Mouse (Mus musculus) MEL (cell line): ENCODE measurements around the gene Fosb. TPM values are rescaled to one million over a fixed set of nuclear protein-coding genes. Genes with fewer than 3 reads are reported as not detected.

ENCODE experiments used
- DNase-seq: peaks from one replicate; pipeline ENCODE4 v3.0.0; 2011; ENCODE audit warnings: low read depth, low spot score
- H3K27ac ChIP-seq: 2 replicates; pipeline ENCODE4 v1.5.1; 2012; ENCODE audit warnings: low read depth, mild to moderate bottlenecking, control low read depth, low read length, moderate library complexity; ENCODE audit not compliant: control insufficient read depth
- H3K27me3 ChIP-seq, 2 experiments: fragments of 150-350 bp in 1 of 2; sonication (generic) in 1 of 2; 2 replicates each; pipeline ENCODE4 v1.6.1; 2012; ENCODE audit warnings: low read length in 2 of 2, mild to moderate bottlenecking in 2 of 2, improper control_type of control experiment in 1 of 2, moderate library complexity in 1 of 2; ENCODE audit not compliant: insufficient read depth in 2 of 2, control insufficient read depth in 1 of 2
- H3K36me3 ChIP-seq, 2 experiments: 2 replicates each; pipeline ENCODE4 v1.6.1; 2012 to 2014; ENCODE audit warnings: low read length in 2 of 2, improper control_type of control experiment in 1 of 2, inconsistent platforms in 1 of 2, mild to moderate bottlenecking in 1 of 2; ENCODE audit not compliant: insufficient read depth in 2 of 2, control insufficient read depth in 1 of 2
- H3K4me1 ChIP-seq, 2 experiments: fragments of 150-350 bp in 1 of 2; sonication (generic) in 1 of 2; 2 replicates each; pipeline ENCODE4 v1.6.1; 2012; ENCODE audit warnings: low read length in 2 of 2, improper control_type of control experiment in 1 of 2, mild to moderate bottlenecking in 1 of 2; ENCODE audit not compliant: insufficient read depth in 2 of 2, control insufficient read depth in 1 of 2
- H3K4me3 ChIP-seq, 2 experiments: fragments of 150-350 bp in 1 of 2; sonication (generic) in 1 of 2; 2 replicates each; pipeline ENCODE4 v1.5.1; 2012; ENCODE audit warnings: low read depth in 2 of 2, low read length in 2 of 2, mild to moderate bottlenecking in 2 of 2, moderate library complexity in 2 of 2, control low read depth in 1 of 2, improper control_type of control experiment in 1 of 2; ENCODE audit not compliant: control insufficient read depth in 1 of 2, insufficient read depth in 1 of 2
- H3K79me2 ChIP-seq: 2 replicates; pipeline ENCODE4 v1.6.1; 2012; ENCODE audit warnings: mild to moderate bottlenecking, low read length, moderate library complexity; ENCODE audit not compliant: control insufficient read depth, poor library complexity, insufficient read depth
- H3K9ac ChIP-seq: 2 replicates; pipeline ENCODE4 v1.6.1; 2012; ENCODE audit warnings: low read depth, mild to moderate bottlenecking, control low read depth, low read length, moderate library complexity; ENCODE audit not compliant: control insufficient read depth, poor library complexity, severe bottlenecking
- H3K9me3 ChIP-seq: fragments of 150-350 bp; sonication (generic); replicated peaks from 2 replicates; pipeline ENCODE4 v1.6.1; 2012; ENCODE audit warnings: mild to moderate bottlenecking, low read length, improper control_type of control experiment, moderate library complexity; ENCODE audit not compliant: insufficient read depth
- BHLHE40 ChIP-seq: IDR thresholded peaks from 2 replicates; pipeline ENCODE4 v1.6.1; 2012; ENCODE audit warnings: low read depth, mild to moderate bottlenecking, inconsistent platforms, low read length, improper control_type of control experiment, borderline replicate concordance
- CHD2 ChIP-seq: IDR thresholded peaks from 2 replicates; pipeline ENCODE4 v1.6.1; 2011; ENCODE audit warnings: low read length, improper control_type of control experiment
- CTCF ChIP-seq, 3 experiments: IDR thresholded peaks in 2 of 3; conservative IDR thresholded peaks in 1 of 3; 2 replicates each; pipeline ENCODE4 v1.5.1; 2011 to 2012; ENCODE audit warnings: low read length in 3 of 3, low read depth in 2 of 3, mild to moderate bottlenecking in 2 of 3, improper control_type of control experiment in 1 of 3, inconsistent platforms in 1 of 3, mixed read lengths in 1 of 3, moderate library complexity in 1 of 3; ENCODE audit not compliant: control insufficient read depth in 1 of 3, insufficient read depth in 1 of 3, poor library complexity in 1 of 3, severe bottlenecking in 1 of 3
- ELF1 ChIP-seq: IDR thresholded peaks from 2 replicates; pipeline ENCODE4 v1.6.1; 2014; ENCODE audit warnings: low read depth, mild to moderate bottlenecking, inconsistent platforms, low read length, improper control_type of control experiment, moderate library complexity
- EP300 ChIP-seq, 2 experiments: IDR thresholded peaks; 2 replicates each; pipeline ENCODE4 v1.6.1; 2011; ENCODE audit warnings: improper control_type of control experiment in 2 of 2, low read length in 2 of 2, low read depth in 1 of 2, mild to moderate bottlenecking in 1 of 2
- ETS1 ChIP-seq: IDR thresholded peaks from 2 replicates; pipeline ENCODE4 v1.6.1; 2012; ENCODE audit warnings: low read depth, mild to moderate bottlenecking, inconsistent platforms, low read length, improper control_type of control experiment, moderate library complexity
- HCFC1 ChIP-seq: IDR thresholded peaks from 2 replicates; pipeline ENCODE4 v1.6.1; 2012; ENCODE audit warnings: low read depth, mild to moderate bottlenecking, inconsistent platforms, low read length, improper control_type of control experiment, moderate library complexity
- MAFK ChIP-seq: IDR thresholded peaks from 2 replicates; pipeline ENCODE4 v1.6.1; 2011; ENCODE audit warnings: low read depth, mild to moderate bottlenecking, low read length, improper control_type of control experiment, borderline replicate concordance
- MAX ChIP-seq: IDR thresholded peaks from 2 replicates; pipeline ENCODE4 v1.6.1; 2011; ENCODE audit warnings: low read length, improper control_type of control experiment
- MAZ ChIP-seq: IDR thresholded peaks from 2 replicates; pipeline ENCODE4 v1.6.1; 2012; ENCODE audit warnings: low read depth, mild to moderate bottlenecking, inconsistent platforms, low read length, improper control_type of control experiment
- MEF2A ChIP-seq: IDR thresholded peaks from 2 replicates; pipeline ENCODE4 v1.6.1; 2014; ENCODE audit warnings: low read depth, mild to moderate bottlenecking, inconsistent platforms, low read length, improper control_type of control experiment; ENCODE audit not compliant: poor library complexity, insufficient replicate concordance, severe bottlenecking; ENCODE audit errors: extremely low read depth
- MXI1 ChIP-seq: IDR thresholded peaks from 2 replicates; pipeline ENCODE4 v1.6.1; 2011; ENCODE audit warnings: mild to moderate bottlenecking, low read depth, low read length, improper control_type of control experiment
- MYC ChIP-seq: IDR thresholded peaks from 2 replicates; pipeline ENCODE4 v1.6.1; 2011; ENCODE audit warnings: low read depth, mild to moderate bottlenecking, low read length, improper control_type of control experiment, moderate library complexity
- POLR2AphosphoS2 ChIP-seq: IDR thresholded peaks from 2 replicates; pipeline ENCODE4 v1.6.1; 2011; ENCODE audit warnings: low read length, improper control_type of control experiment
- RAD21 ChIP-seq: IDR thresholded peaks from 2 replicates; pipeline ENCODE4 v1.6.1; 2011; ENCODE audit warnings: mild to moderate bottlenecking, low read depth, low read length, improper control_type of control experiment
- SIN3A ChIP-seq: IDR thresholded peaks from 2 replicates; pipeline ENCODE4 v1.6.1; 2012; ENCODE audit warnings: low read length, improper control_type of control experiment, inconsistent platforms
- SMC3 ChIP-seq: IDR thresholded peaks from 2 replicates; pipeline ENCODE4 v1.6.1; 2011; ENCODE audit warnings: low read depth, low read length, improper control_type of control experiment
- TAL1 ChIP-seq: IDR thresholded peaks from 2 replicates; pipeline ENCODE4 v1.6.1; 2012; ENCODE audit warnings: mild to moderate bottlenecking, inconsistent platforms, low read length, moderate library complexity, mixed read lengths
- TCF12 ChIP-seq: IDR thresholded peaks from 2 replicates; pipeline ENCODE4 v1.6.1; 2014; ENCODE audit warnings: low read depth, mild to moderate bottlenecking, inconsistent platforms, low read length, improper control_type of control experiment, moderate library complexity
- ZMIZ1 ChIP-seq: IDR thresholded peaks from 2 replicates; pipeline ENCODE4 v1.6.1; 2012; ENCODE audit warnings: low read depth, mild to moderate bottlenecking, inconsistent platforms, low read length, improper control_type of control experiment, moderate library complexity
- ZNF384 ChIP-seq: IDR thresholded peaks from 2 replicates; pipeline ENCODE4 v1.6.1; 2012; ENCODE audit warnings: low read depth, mild to moderate bottlenecking, inconsistent platforms, low read length, improper control_type of control experiment
- polyA plus RNA-seq, 2 experiments: library from polyadenylated mRNA; stranded (reverse) in 1 of 2; unstranded in 1 of 2; fragments of >175 nt in 1 of 2; fragments of >200 nt in 1 of 2; gene quantifications; 2 replicates each; pipeline versions ENCODE4 v1.2.1 to v1.2.4; 2012; ENCODE audit warnings: low replicate concordance in 2 of 2, low read depth in 1 of 2; ENCODE audit not compliant: insufficient read length in 2 of 2, insufficient read depth in 1 of 2, missing spikeins in 1 of 2
- total RNA-seq: library from RNA; depleted of rRNA; stranded (reverse); fragments of 300-350 nt; gene quantifications from 2 replicates; pipeline ENCODE4 v1.2.3, GENCODE M21; 2012

Fosb gene
- total and polyA plus RNA-seq, 3 experiments, result 0.04 to 0.49 TPM; not detected in 1

DNA sequence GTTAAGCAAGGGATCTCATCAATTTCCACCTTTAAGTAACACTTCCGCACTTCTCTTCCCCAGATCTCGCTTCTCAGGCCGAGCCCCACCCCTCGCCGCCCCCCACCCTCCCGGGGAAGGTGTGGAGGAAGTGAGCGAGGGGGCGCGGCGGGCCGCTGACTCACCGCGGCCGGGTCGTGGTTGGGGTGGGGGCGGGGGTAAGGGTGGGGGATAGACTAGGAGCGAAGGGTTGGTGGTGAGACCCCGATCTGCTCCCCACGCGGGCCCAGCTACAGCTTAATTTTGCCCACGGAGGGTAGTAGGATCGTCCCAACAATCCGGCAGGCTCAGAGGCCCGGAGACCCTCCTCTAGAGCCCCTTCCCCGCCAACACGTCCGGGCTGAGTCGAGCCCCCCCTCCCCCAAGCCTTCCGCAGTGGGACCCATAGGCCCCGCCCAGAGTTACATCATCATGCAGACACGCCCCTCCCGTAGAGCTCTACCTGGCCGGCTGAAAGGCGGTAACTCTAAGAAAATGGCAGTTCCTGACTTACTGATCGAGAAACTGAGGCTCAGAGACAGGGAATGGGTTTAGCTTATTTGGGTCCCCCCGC lies 37.6 kb downstream of the Fosb start:
- no peaks in the 10 kb centered on the region for H3K27me3 ChIP-seq
- H3K79me2 ChIP-seq, result peaks cover 35% of the 10 kb centered on the region
- H3K36me3 ChIP-seq, result peaks cover 0 to 8% of the 10 kb centered on the region in 2 experiments; a peak in 2 of 4 replicates
- no peaks in the 10 kb centered on the region for H3K9me3 ChIP-seq
- H3K4me3 ChIP-seq, result peak overlapping the region; percentile 94 to 96
- TF ChIP-seq ELF1 (peak; percentile 19; the same call in 1 of the 2 replicates), HCFC1 (peak; percentile 53; the same call in 1 of the 2 replicates), MEF2A (no peak), SIN3A (peak; percentile 66; the same call in 1 of the 2 replicates), CHD2 (peak; percentile 40), SMC3 (peak; percentile 4; the same call in 1 of the 2 replicates), ETS1 (peak; percentile 5; the same call in 1 of the 2 replicates), MAX (no peak; the same call in 1 of the 2 replicates), BHLHE40 (peak; percentile 29; the same call in 1 of the 2 replicates), RAD21 (no peak), MXI1 (peak; percentile 73), ZNF384 (no peak), TAL1 (no peak), CTCF (IDR thresholded peaks at IDR 0.05 in 2 of 3, conservative IDR thresholded peaks at IDR 0.05 in 1 of 3; ENCODE audit: control insufficient read depth in 1 of 3, insufficient read depth in 1 of 3, low read depth in 2 of 3, low read length in 3 of 3, poor library complexity in 1 of 3, severe bottlenecking in 1 of 3) (no peak), POLR2AphosphoS2 (no peak), MAZ (peak; percentile 72), TCF12 (peak; percentile 14; the same call in 1 of the 2 replicates), ZMIZ1 (0 out of 2 replicates have a peak, but pooled peaks have one; percentile 39), EP300 (IDR thresholded peaks at IDR 0.05; ENCODE audit: low read depth in 1 of 2, low read length in 2 of 2) (peak in 1 of 2 experiments; percentile 39; a peak in 2 of 4 replicates), MAFK (no peak), MYC (0 out of 2 replicates have a peak, but pooled peaks have one; percentile 65)
- TF ChIP-seq, all 39 proteins: peak for 13
- Histone ChIP-seq H3K9ac (peak overlapping the region; percentile 89), H3K27ac (peak overlapping the region; percentile 99), H3K4me1 (peaks cover 0 to 16% of the 10 kb centered on the region in 2 experiments; a peak in 3 of 4 replicates)
- DNase-seq, result peak; percentile 92
